Comparison of ENCODE assay signal across 8 mouse cellular contexts in genomic region chr7:45182199-45182601, GRCm38 (mm10). TPM values are rescaled to one million over a fixed set of nuclear protein-coding genes. Genes with fewer than 3 reads are reported as not detected.
A peak's percentile ranks its signal among the peaks of the same experiment; 100 is the strongest.
DNase-seq lines count a peak whose midpoint lies in the region; ATAC-seq lines count a peak whose summit lies in the region.

No protein-coding gene starts in this region.

- peaks cover 94% of the 10 kb centered on the region for H3K27me3 ChIP-seq in lung, embryonic 16.5 days (ENCODE audit: control insufficient read depth, insufficient read depth, low read depth, low read length)

- ATAC-seq in hematopoietic stem cell, adult 5-6 weeks (replicated peaks in 1 of 2; ENCODE audit: insufficient read depth in 1 of 2, low FRiP score in 2 of 2, low TSS enrichment in 1 of 2, low read depth in 1 of 2, poor library complexity in 2 of 2, severe bottlenecking in 2 of 2), result peak; percentile 93 to 97
- ATAC-seq in lung, embryonic 16.5 days (ENCODE audit: low read depth), result peak; percentile 95

- peak overlapping the region; percentile 64 for H3K4me2 ChIP-seq in lung, embryonic 16.5 days (ENCODE audit: low read depth, low read length)

- H3K27ac ChIP-seq in lung, embryonic 16.5 days (ENCODE audit: low read length), result no peak overlapping the region

- peak; percentile 89 for DNase-seq in Muller cell, postnatal 12 days (ENCODE audit: inconsistent ontology term)
- DNase-seq in cerebellum, adult 9-10 months, result peak; percentile 89
- peak; percentile 92 for DNase-seq in forelimb bud, embryonic 11.5 days (ENCODE audit: low read depth, low spot score)
- peak; percentile 90 for DNase-seq in layer of hippocampus, adult 9-11 months
- DNase-seq in ovary, postnatal 10 days (ENCODE audit: low spot score), result peak; percentile 59
- peak; percentile 83 to 87 for DNase-seq in thymus, postnatal 10 days (ENCODE audit: low spot score in 2 of 2)

- peak overlapping the region; percentile 40 for H3K4me3 ChIP-seq in lung, embryonic 16.5 days (ENCODE audit: low read length)

- under 1% methylated on average over 34 of the region's 34 CpGs for WGBS in lung, embryonic 16.5 days

- H3K4me1 ChIP-seq in lung, embryonic 16.5 days (replicated peaks; ENCODE audit: control insufficient read depth, insufficient read depth, low read length), result peaks cover 5% of the 10 kb centered on the region

- no peaks in the 10 kb centered on the region for H3K9me3 ChIP-seq in lung, embryonic 16.5 days (ENCODE audit: control insufficient read depth, low read length)

- H3K9ac ChIP-seq in lung, embryonic 16.5 days (ENCODE audit: low read length), result peak overlapping the region; percentile 25

- H3K36me3 ChIP-seq in lung, embryonic 16.5 days (ENCODE audit: control insufficient read depth, insufficient read depth, low read length), result no peaks in the 10 kb centered on the region

RNA-seq across cellular contexts. Expression of gene Pth2, which starts 1.4 kb away (rescaled TPM):
- total RNA-seq in hematopoietic stem cell, adult 5-6 weeks (2017), result not detected in 2 replicates
- not detected in 2 replicates for polyA plus RNA-seq in lung, embryonic 16.5 days (2015; fragmentation: Nextera tagmentation; extraction: Ambion mirVana)

RNA-seq across cellular contexts. Expression of gene Gfy, which starts 2.8 kb away (rescaled TPM):
- not detected in 2 replicates for total RNA-seq in hematopoietic stem cell, adult 5-6 weeks (2017)
- polyA plus RNA-seq in lung, embryonic 16.5 days (2015; fragmentation: Nextera tagmentation; extraction: Ambion mirVana), result not detected in 2 replicates

RNA-seq across cellular contexts. Expression of gene Slc17a7, which starts 18.5 kb away (rescaled TPM):
- 1.0 TPM in 1 of 2 replicates, not detected in the other for total RNA-seq in hematopoietic stem cell, adult 5-6 weeks (2017)
- polyA plus RNA-seq in lung, embryonic 16.5 days (2015; fragmentation: Nextera tagmentation; extraction: Ambion mirVana), result 0.34 and 0.99 TPM in 2 replicates

RNA-seq across cellular contexts. Expression of gene Ccdc155, which starts 22.5 kb away (rescaled TPM):
- total RNA-seq in hematopoietic stem cell, adult 5-6 weeks (2017), result 0.60 and 0.75 TPM in 2 replicates
- polyA plus RNA-seq in lung, embryonic 16.5 days (2015; fragmentation: Nextera tagmentation; extraction: Ambion mirVana), result 1.3 TPM in 2 replicates

RNA-seq across cellular contexts. Expression of gene Aldh16a1, which starts 27.8 kb away (rescaled TPM):
- 25.0 and 32.6 TPM in 2 replicates for total RNA-seq in hematopoietic stem cell, adult 5-6 weeks (2017)
- polyA plus RNA-seq in lung, embryonic 16.5 days (2015; fragmentation: Nextera tagmentation; extraction: Ambion mirVana), result 55.4 and 57.4 TPM in 2 replicates
